Mouse (Mus musculus) Muller cell, postnatal 12 days (primary cell): Measurements from ENCODE around the gene Ppp1r37.
"Not testable (repeated sequence)": the region's sequence is repeated elsewhere in the genome, so short reads cannot be mapped to it uniquely, and the experiment has no call there.

Experiments
- DNase-seq: peaks from one replicate; pipeline ENCODE4 v3.0.0-alpha.2; 2015; ENCODE audit errors: inconsistent ontology term

Ppp1r37 gene

DNA sequence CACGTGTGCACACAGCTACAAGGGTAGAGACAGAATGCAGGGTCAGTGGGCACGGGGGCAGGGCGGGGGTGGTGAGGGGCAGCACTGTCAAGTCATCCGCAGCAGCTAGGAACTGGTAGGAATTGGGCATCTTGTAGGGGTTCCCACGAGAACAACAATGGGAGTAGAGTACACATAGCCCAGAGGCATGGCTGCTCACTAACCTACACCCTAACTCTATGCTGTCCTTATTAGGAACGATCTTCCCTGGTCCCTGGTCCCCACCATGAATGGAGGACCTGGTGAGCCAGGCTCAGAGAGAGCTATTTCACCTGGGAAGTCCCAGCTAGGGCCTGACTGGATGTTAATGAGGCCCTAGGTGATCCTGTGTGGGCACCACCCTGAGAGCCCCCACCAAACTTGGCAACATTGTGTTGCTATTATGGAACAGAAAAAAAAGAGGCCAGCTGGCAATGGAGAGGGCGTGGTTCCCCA is 21.2 kb downstream of the Ppp1r37 start:
- no peak for DNase-seq

DNA sequence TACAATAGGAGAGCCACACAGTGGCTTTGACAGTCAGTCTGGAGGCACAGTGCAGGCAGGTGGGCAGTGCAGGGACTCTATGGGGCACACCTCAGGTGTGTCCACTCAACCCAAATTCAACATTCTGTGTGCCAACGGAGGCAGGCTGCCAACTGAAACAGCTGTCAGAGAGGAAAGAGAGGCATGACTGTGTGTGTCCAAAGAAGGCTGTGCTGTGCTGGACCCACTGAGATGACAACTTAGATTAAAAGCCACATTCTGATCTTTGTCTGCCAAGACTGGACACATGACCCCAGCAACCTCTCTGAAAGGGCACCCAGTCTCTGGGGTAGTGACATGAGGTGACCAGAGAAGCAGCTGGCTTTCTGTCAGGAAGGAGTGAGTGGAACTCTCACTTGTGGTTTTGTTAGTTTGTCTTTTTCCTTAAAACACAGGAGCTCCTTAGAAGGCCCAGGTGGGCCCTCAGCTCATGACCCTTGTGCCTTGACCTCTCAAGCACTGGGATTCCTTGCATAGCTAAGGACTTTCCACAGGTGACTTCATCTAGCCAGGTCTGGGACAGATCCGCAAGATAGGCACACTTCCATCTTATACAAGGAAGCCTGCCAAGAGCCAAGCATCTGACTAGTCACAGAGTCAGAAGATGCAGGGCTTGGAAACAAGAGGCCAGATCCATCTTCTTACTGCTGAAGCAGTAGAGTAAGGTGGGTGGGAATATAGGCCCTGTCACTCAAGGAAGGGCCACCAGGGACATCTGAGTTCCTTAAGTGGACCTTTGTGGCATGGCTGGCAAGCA is 21.9 kb downstream of the Ppp1r37 start:
- DNase-seq, result no peak

DNA sequence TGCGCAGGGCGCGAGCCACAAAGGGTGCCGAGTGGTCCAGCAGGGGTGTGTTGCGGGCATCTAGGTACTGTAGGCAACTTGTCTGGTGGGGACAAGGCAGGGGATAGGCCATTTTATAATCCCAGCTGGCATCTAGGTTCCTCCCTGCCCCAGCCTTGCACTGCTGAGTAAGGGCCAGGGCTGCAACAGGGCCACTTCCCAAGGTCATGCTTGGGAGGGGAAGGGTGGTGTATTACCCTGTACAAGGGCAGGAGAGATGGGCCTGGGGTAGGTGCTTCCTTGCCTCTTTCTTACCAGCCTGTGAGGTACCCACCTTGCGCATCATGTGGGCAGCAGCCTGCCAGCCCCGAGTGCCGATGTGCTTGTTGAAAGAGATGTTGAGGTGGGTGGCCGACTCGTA is 28.2 kb downstream of the Ppp1r37 start:
- DNase-seq, result no peak

DNA sequence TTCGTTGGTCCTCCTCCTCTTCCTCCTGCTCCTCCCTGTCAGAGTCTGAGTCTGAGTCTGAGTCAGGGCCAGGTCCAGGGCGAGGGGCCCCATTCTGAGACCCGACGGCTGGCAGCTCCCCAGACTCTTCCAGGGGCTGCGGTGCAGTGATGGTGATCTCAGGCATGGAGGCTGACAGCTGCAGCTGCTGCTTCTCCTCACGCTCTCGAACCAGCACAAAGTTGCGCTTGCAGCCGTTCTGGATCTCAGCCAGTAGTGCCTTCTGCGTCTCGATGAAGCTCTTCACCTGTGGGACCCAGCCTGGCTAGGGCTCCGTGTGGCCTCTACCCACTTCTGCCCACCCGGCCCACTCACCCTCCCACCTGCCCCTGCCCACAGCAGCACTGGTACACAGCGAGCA is 30.6 kb downstream of the Ppp1r37 start:
- DNase-seq, result no peak

DNA sequence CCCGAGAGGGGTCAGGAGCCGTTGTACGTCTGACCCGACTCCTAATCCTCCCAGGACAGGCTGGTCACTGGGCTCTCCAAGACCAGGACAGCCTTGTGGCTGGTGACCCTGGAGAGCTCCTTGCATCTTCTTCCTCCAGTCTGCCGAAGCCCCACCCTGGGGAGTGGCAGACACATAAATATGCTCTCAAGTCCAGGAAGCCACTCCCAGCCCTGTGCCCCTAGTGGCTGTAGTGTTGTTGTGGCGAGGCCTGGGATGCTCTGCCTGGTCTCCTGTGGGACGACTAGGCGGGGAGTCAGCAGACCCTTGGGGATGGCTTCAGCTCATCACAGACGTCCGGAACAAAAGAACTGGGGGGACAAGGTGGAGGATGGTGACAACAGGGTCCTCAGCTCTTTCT is 31.8 kb downstream of the Ppp1r37 start:
- no peak for DNase-seq

DNA sequence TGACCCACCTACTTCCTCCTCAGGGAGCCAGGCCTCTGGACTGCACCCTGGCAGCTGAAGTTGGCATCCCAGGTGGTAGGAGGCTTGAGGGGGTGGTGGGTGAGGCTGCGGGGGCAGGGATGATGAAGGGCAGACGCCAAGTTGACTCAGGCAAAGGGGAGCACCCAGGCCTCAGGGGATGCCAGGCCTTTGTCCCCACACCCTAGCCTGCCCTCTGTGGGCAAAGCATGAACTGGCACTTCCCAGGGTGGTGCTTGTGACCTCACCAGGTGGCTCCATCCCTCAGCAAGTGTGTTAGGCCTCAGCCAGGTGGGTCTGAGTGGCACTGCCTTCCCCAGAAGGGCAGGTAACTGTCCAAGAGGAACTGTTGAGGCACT is 37.8 kb downstream of the Ppp1r37 start:
- no peak for DNase-seq

DNA sequence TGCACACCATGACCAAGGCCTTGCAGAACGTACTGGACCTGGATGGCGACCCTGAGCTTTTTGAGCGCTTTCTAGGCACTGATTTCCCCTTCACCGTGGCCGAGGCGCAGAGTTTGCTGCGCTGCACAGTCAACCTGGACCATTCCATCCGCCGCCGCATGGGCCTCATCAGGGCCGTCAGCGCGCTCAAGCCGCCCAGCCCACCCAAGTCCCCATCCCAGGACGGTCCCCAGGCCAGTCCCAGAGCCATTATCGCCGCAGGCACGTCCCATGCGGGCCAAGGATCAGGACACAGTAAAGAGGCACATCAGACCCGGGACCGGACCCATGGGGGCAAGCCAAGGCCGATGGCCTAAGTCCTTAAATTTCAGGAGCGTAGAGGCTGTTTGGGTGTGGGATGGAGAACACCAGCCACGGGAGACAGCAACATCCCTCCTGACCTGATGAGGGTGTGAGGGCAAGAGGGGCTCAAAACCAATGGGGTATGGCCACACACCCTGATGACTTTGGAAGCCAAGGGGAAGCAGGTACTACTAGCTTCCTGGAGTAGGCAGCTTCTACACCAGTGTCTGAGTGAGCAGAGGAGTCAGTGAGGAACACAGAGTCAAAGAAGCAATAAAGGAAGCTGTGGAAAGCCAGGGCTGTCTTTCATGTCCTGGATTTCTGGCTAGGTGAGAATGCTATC is 38.3 kb downstream of the Ppp1r37 start:
- no peak for DNase-seq

DNA sequence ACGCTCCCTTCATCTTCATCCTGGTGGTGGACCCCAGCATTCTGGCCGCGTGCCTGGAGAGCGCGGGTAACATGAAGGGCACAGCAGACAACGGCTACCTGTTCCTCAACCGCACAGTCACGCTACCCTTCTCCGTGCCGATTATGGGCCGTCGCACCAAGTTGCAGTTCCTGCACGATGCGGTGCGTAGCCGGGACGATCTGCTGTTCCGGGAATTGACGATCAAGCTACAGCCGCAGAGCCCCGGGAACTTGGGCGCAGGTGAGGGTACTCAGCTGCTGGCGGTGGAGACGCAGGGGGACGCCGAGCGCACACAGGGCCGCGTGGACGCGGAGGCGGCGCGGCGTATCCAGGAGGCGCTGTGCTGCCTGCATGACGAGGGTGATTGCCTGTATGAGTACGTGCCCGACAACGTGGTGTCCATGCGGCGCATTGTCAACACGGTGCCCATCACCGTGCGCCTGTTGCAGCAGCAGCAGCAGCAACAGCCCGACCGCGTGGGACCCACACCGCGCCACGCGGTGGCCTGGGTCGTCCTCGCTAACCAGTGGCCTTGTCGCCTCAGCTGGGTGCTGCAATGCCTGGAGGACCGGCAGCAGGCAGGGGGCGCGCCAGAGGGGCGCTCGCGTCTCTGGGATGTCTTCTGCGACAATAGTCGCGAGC is 39.0 kb downstream of the Ppp1r37 start:
- peak; percentile 64 for DNase-seq

DNA sequence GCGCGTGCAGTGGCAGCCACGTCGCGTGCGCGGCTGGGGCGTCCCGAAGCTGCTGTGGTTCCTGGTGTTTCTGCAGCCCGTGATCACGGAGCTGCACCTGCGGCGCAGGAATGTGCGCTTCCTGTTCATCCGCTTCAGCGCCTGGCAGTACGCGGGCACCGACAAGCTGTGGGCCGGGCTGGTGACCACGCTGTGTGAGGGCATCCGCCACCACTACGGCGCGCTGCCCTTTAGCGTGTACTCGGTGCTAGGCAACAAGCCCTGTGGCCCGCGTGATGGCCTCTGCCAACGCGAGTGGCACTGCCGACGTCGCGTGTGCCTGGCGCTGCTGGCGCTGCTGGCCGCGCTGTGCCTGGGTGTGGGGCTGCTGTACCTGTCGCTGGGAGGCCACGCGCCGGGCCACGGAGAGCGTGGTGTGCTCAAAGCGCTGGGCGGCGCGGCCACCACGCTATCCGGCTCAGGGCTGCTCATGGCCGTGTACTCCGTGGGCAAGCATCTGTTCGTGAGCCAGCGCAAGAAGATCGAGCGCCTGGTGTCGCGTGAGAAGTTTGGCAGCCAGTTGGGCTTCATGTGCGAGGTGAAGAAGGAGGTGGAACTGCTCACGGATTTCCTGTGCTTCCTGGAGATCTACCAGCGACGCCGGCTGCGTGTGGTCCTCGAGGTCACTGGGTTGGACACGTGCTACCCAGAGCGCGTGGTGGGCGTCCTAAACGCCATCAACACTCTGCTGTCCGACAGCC is 39.7 kb downstream of the Ppp1r37 start:
- peak; percentile 25 for DNase-seq

DNA sequence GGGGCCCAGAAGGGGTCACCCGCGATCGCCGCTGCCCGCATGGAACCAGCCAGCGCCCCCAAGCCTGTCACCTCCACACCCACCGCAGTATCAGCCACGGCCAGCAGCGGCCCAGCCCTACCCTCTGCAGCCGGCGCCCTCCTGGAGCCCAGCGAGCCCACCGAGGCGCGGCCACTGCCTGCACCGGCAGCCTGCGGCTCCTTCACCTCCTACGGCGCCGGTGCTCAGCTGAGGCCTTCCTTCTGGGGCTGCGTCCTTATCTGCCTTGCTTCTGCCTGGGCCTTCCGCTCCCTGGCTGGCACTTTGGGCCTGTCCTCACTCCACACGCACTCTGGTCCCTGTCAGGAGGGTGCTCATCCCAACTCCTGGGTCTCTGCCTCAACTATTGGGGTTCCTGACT is 42.8 kb downstream of the Ppp1r37 start:
- no peak for DNase-seq

DNA sequence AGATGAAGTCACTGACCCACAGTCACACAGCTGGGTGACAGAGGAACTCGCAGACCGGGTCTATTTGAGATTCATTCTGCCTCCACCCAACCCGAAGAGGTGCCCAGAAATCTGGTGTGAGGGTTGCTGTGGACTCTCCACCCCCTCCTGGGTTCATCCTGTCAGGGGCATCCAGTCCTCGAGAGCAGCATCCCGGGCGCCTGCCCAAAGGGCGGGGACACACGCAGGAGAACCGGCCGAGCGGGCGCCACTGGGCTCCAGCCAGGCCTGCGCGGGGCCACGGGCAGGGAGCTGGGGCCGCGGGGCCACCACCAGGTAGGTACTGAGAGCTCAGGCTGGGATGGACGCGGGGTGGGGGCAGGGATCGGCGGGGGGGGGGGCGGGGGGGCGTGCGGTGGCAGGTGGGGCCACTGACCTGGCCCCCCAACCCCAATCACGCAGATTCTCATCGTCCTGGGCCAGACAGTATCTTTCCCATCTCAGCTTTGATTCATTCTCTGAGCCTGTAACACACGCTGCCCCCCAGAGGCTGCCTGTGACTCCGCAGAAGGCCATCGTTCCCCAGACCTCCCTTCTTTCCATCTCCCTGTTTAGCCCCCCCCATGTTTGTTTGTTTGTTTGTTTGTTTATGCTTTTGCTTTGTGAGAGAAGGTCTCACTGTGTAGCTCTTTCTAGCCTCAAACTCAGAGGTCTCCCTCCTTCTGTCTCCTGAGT is 45.1 kb downstream of the Ppp1r37 start, which contains the start of gene Nkpd1:
Nkpd1 (plus strand) TSS at position 187 of the 714 bp plus-strand sequence.
- DNase-seq, result peak; percentile 37

DNA sequence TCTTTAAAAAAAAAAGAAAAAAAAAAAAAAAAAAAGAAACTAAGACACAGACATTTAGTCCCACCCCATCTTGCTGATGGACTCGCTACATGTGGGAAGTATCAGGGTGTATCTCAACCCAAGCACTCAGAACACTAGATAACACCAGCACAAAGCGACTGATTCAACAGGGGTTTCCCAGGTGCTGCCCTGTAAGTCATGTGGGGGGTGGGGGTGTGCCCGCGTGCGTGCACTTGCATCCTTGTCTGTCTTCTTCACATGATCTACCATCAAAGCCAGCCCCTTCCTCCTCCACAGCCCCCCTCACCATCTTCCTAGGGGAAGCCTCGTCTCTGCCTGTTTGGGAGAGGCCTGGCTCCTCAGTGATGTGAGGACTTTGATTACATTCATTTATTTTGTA is 50.5 kb downstream of the Ppp1r37 start:
- DNase-seq, result no peak

DNA sequence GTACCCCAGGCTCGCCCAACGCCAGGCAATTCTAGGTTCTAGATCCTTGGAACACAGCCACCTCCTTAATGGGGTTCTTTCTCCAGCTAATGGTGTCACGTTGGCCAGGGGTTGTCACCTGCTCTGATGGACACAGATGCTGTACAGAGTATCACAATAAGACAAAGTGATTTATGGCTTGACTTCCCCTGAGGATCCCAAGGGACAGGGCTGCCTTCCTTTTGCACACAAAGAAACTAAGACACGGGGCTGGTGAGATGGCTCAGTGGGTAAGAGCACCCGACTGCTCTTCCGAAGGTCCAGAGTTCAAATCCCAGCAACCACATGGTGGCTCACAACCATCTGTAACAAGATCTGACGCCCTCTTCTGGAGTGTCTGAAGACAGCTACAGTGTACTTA is 50.9 kb downstream of the Ppp1r37 start:
- not testable (repeated sequence) for DNase-seq

DNA sequence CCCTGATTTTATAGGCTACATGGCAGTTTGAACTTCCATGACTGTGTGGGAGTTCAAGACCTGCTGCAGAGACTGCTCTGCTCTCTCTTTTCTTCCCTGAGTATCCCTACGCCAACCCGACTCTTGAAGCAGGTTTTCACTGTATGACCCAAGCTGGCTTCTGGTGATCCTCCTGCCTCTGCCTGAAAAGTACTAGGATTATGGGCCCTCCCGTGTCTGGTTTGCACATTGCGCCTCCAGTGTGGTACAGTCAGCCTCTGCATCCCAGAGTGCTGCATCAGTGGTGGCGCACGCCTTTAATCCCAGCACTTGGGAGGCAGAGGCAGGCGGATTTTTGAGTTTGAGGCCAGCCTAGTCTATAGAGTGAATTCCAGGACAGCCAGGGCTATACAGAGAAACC is 53.1 kb downstream of the Ppp1r37 start:
- no peak for DNase-seq

DNA sequence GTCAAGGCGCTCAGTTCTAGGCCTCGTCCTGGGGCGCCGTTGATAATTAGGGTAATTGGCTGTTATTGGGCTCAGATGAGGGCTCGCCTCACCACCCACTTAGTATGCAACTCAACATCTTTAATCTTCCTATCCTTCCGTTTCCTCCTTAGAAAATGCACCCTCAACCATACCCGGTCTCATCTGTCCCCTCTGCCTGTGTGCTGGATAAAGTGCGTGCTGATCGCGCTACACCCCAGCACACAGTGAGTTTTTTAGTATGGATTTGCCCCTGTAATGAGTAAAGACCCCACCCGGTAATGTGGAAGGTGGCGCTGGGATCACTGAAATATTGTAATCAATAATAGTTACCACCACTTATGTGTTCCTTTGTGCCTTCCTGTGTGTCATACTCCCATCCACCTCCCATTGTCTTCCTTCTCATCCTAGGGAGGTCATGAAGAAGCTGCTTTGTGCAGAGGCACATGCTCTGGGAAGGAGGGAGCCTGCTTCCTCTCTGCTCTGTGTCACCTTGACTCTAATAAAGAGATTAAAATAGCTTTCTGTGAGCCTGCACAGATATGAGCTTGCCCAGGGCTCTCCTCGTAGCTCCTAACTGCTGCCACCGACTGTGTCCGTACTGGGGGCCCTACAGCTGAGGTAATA is 53.8 kb downstream of the Ppp1r37 start:
- no peak for DNase-seq

DNA sequence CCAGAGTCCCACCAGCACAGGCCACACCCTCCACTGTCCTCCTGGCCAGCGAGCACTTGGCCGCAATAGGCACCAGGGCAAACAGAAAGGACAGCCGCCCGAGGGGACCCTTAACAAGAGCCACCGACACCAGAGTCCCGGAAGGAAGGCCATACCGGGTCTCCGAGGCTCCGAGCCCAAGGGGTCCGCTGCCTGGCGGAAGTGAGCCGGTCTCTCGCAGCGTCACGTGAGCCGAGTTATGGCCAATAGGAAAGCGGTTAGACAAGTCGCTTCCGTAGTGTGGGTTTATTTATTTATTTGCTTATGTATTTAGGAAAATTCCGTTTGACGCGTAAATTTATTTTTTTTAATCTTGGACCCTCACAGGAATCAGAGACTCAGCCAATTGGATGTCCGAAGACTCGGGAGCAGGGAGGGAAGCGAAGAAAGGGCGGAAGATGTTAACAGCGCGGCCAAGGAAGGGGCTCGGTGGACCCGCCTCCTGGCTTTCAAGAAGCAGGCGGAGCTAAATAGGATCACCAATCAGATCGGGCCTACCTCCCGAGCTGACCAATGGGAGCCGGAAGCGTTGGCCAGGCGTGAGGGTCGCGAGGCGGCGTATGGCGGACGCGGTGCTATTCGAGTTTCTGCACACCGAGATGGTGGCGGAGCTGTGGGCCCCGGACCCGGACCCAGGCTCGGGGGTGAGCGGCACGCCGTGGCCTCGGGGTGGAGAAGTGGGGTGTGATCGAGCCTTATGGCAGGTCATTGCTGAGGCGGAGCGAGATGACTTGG is 54.5 kb downstream of the Ppp1r37 start, which contains the start of the genes Bloc1s3 and Trappc6a:
Bloc1s3 (minus strand) TSS at position 218 of the 774 bp plus-strand sequence.
Trappc6a (plus strand) TSS at position 246 of the 774 bp plus-strand sequence.
- DNase-seq, result peak; percentile 96

DNA sequence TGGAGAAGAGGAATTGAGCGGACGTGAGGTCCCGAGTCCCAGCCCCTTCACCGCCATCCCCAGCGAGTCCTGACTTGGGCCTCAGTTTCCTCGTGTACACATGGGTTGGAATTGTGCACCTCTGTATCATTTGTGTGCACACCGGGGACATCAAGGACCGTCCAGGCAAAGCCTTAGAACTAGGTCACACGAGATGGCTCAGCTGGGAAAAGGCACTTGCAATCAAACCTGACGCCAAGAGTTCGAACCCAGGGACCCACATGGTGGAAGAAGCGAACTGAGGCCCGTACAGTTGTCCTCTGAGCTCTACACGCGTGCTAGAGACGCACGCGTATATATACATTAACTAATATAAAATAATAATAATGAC is 55.3 kb downstream of the Ppp1r37 start:
- DNase-seq, result no peak

DNA sequence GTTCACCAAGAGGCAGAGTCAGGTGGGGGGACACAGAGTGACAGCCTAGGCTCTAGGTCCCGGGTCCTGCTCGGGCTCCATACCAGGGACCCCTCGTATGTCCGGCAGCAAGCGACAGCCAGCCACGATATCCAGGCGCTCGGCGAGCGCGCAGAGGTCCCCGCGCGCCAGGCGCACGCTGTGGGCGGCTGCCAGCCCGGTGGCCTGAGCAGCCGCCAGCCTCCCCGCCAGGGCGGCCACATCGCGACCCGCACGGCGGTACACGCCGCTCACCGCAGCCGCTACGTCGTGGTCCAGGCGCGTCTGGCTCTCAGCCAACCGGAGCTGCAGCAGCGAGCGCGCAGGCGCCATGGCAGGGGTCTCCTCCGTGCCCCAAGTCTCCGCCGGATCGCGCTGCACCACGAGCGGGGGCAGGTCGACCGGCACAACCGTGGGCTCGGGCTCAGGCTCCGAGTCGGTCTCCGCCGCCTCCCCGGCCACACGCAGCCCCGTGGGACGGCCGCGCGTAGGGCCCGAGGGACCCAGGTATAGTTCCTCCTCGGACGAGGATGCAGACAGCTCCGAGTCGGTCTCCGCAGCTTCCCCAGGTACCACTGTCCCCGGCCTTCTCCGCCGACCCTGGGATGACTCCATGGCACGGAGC is 55.8 kb downstream of the Ppp1r37 start:
- DNase-seq, result peak; percentile 48

DNA sequence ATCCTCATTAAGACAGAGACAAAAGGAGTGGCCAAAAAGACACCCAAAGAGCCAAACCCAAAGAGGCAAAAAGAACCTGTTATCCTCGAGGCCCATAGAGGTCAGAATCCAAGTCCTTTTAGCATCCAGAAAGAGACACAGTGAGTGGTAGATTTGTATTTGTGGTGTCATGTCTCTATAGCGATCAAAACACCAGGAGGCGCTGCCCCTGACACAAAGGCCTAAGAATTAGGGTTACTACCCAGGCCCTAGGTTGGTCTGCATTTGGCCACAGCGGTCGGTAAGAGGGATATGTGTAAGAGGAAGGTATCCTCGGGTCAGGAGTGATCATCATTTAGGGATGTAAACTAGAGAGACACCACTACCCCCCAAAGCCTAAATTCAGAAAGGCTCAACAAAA is 56.5 kb downstream of the Ppp1r37 start:
- peak; percentile 41 for DNase-seq
